Mouse (Mus musculus) MEL (cell line): ENCODE results near the gene Fermt2. TPM values are rescaled to one million over a fixed set of nuclear protein-coding genes. Genes with fewer than 3 reads are reported as not detected.

Source experiments
- DNase-seq: peaks from one replicate; pipeline ENCODE4 v3.0.0; 2011; ENCODE audit warnings: low read depth, low spot score
- H3K27ac ChIP-seq: 2 replicates; pipeline ENCODE4 v1.5.1; 2012; ENCODE audit warnings: low read depth, mild to moderate bottlenecking, control low read depth, low read length, moderate library complexity; ENCODE audit not compliant: control insufficient read depth
- H3K27me3 ChIP-seq, 2 experiments: fragments of 150-350 bp in 1 of 2; sonication (generic) in 1 of 2; 2 replicates each; pipeline ENCODE4 v1.6.1; 2012; ENCODE audit warnings: low read length in 2 of 2, mild to moderate bottlenecking in 2 of 2, improper control_type of control experiment in 1 of 2, moderate library complexity in 1 of 2; ENCODE audit not compliant: insufficient read depth in 2 of 2, control insufficient read depth in 1 of 2
- H3K36me3 ChIP-seq, 2 experiments: 2 replicates each; pipeline ENCODE4 v1.6.1; 2012 to 2014; ENCODE audit warnings: low read length in 2 of 2, improper control_type of control experiment in 1 of 2, inconsistent platforms in 1 of 2, mild to moderate bottlenecking in 1 of 2; ENCODE audit not compliant: insufficient read depth in 2 of 2, control insufficient read depth in 1 of 2
- H3K4me1 ChIP-seq, 2 experiments: fragments of 150-350 bp in 1 of 2; sonication (generic) in 1 of 2; 2 replicates each; pipeline ENCODE4 v1.6.1; 2012; ENCODE audit warnings: low read length in 2 of 2, improper control_type of control experiment in 1 of 2, mild to moderate bottlenecking in 1 of 2; ENCODE audit not compliant: insufficient read depth in 2 of 2, control insufficient read depth in 1 of 2
- H3K4me3 ChIP-seq, 2 experiments: fragments of 150-350 bp in 1 of 2; sonication (generic) in 1 of 2; 2 replicates each; pipeline ENCODE4 v1.5.1; 2012; ENCODE audit warnings: low read depth in 2 of 2, low read length in 2 of 2, mild to moderate bottlenecking in 2 of 2, moderate library complexity in 2 of 2, control low read depth in 1 of 2, improper control_type of control experiment in 1 of 2; ENCODE audit not compliant: control insufficient read depth in 1 of 2, insufficient read depth in 1 of 2
- H3K79me2 ChIP-seq: 2 replicates; pipeline ENCODE4 v1.6.1; 2012; ENCODE audit warnings: mild to moderate bottlenecking, low read length, moderate library complexity; ENCODE audit not compliant: control insufficient read depth, poor library complexity, insufficient read depth
- H3K9ac ChIP-seq: 2 replicates; pipeline ENCODE4 v1.6.1; 2012; ENCODE audit warnings: low read depth, mild to moderate bottlenecking, control low read depth, low read length, moderate library complexity; ENCODE audit not compliant: control insufficient read depth, poor library complexity, severe bottlenecking
- H3K9me3 ChIP-seq: fragments of 150-350 bp; sonication (generic); replicated peaks from 2 replicates; pipeline ENCODE4 v1.6.1; 2012; ENCODE audit warnings: mild to moderate bottlenecking, low read length, improper control_type of control experiment, moderate library complexity; ENCODE audit not compliant: insufficient read depth
- BHLHE40 ChIP-seq: IDR thresholded peaks from 2 replicates; pipeline ENCODE4 v1.6.1; 2012; ENCODE audit warnings: low read depth, mild to moderate bottlenecking, inconsistent platforms, low read length, improper control_type of control experiment, borderline replicate concordance
- ELF1 ChIP-seq: IDR thresholded peaks from 2 replicates; pipeline ENCODE4 v1.6.1; 2014; ENCODE audit warnings: low read depth, mild to moderate bottlenecking, inconsistent platforms, low read length, improper control_type of control experiment, moderate library complexity
- EP300 ChIP-seq, 2 experiments: IDR thresholded peaks; 2 replicates each; pipeline ENCODE4 v1.6.1; 2011; ENCODE audit warnings: improper control_type of control experiment in 2 of 2, low read length in 2 of 2, low read depth in 1 of 2, mild to moderate bottlenecking in 1 of 2
- ETS1 ChIP-seq: IDR thresholded peaks from 2 replicates; pipeline ENCODE4 v1.6.1; 2012; ENCODE audit warnings: low read depth, mild to moderate bottlenecking, inconsistent platforms, low read length, improper control_type of control experiment, moderate library complexity
- GABPA ChIP-seq: IDR thresholded peaks from 2 replicates; pipeline ENCODE4 v1.6.1; 2012; ENCODE audit warnings: low read depth, mild to moderate bottlenecking, inconsistent platforms, low read length, improper control_type of control experiment, moderate library complexity
- GATA1 ChIP-seq: IDR thresholded peaks from 2 replicates; pipeline ENCODE4 v1.6.1; 2011; ENCODE audit warnings: low read depth, low read length, improper control_type of control experiment
- KAT2A ChIP-seq: conservative IDR thresholded peaks from 2 replicates; pipeline ENCODE4 v1.6.1; 2012; ENCODE audit warnings: low read depth, low read length, improper control_type of control experiment, inconsistent platforms
- MAX ChIP-seq: IDR thresholded peaks from 2 replicates; pipeline ENCODE4 v1.6.1; 2011; ENCODE audit warnings: low read length, improper control_type of control experiment
- MAZ ChIP-seq: IDR thresholded peaks from 2 replicates; pipeline ENCODE4 v1.6.1; 2012; ENCODE audit warnings: low read depth, mild to moderate bottlenecking, inconsistent platforms, low read length, improper control_type of control experiment
- MYC ChIP-seq: IDR thresholded peaks from 2 replicates; pipeline ENCODE4 v1.6.1; 2011; ENCODE audit warnings: low read depth, mild to moderate bottlenecking, low read length, improper control_type of control experiment, moderate library complexity
- POLR2A ChIP-seq, 2 experiments: IDR thresholded peaks; 2 replicates each; pipeline ENCODE4 v1.6.1; 2011 to 2012; ENCODE audit warnings: low read length in 2 of 2, mild to moderate bottlenecking in 2 of 2, control low read depth in 1 of 2, improper control_type of control experiment in 1 of 2, low read depth in 1 of 2, moderate library complexity in 1 of 2; ENCODE audit not compliant: control insufficient read depth in 1 of 2, insufficient read depth in 1 of 2, poor library complexity in 1 of 2
- TCF12 ChIP-seq: IDR thresholded peaks from 2 replicates; pipeline ENCODE4 v1.6.1; 2014; ENCODE audit warnings: low read depth, mild to moderate bottlenecking, inconsistent platforms, low read length, improper control_type of control experiment, moderate library complexity
- ZKSCAN1 ChIP-seq: IDR thresholded peaks from 2 replicates; pipeline ENCODE4 v1.6.1; 2012; ENCODE audit warnings: low read depth, mild to moderate bottlenecking, inconsistent platforms, low read length, improper control_type of control experiment, moderate library complexity
- polyA plus RNA-seq, 2 experiments: library from polyadenylated mRNA; stranded (reverse) in 1 of 2; unstranded in 1 of 2; fragments of >175 nt in 1 of 2; fragments of >200 nt in 1 of 2; gene quantifications; 2 replicates each; pipeline versions ENCODE4 v1.2.1 to v1.2.4; 2012; ENCODE audit warnings: low replicate concordance in 2 of 2, low read depth in 1 of 2; ENCODE audit not compliant: insufficient read length in 2 of 2, insufficient read depth in 1 of 2, missing spikeins in 1 of 2
- total RNA-seq: library from RNA; depleted of rRNA; stranded (reverse); fragments of 300-350 nt; gene quantifications from 2 replicates; pipeline ENCODE4 v1.2.3, GENCODE M21; 2012

Gene Fermt2
- total and polyA plus RNA-seq, 3 experiments, result not detected

DNA sequence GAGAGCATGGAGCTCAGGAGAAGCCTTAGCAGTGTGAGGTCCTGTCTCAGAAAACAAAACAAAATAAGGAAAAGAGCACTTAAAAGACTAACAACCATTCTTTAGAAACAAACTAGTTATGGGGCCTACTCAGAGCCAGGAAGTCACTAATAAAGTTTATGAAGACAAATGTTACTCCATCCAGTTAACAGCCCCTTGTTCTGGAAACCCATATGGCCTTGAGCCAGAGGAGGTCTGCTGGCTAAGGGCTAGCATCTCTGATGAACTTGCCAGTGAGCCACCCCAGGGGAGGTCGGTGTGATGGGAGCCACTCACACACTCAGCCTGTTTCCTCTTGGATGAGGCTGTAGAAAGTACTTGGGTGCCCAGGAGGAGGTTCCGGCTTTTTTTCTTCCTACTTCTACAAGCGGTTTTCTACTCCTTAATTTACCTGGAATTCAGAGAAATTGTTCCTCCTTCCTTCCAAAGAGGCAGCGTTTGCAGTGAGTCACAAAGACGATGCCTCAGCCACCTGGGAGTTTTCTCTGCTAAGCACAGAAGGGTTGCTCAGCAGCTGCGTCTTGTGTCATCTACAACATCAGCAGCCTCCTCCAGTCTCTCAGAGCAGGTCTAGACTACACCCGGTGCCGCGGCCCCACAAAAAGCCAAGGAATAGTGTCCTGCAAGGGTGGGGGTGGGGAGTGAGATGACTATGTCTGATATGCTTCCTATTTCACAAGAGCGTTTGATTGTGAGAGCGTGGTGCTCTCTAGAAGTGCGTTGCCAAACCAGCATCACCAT, 86.9 kb downstream of the Fermt2 start:
- TF ChIP-seq MAZ, result no peak
- no peak for TF ChIP-seq MAX
- no peak for TF ChIP-seq ETS1
- TF ChIP-seq KAT2A, result no peak
- no peak for TF ChIP-seq EP300 (IDR thresholded peaks at IDR 0.05; ENCODE audit: low read depth in 1 of 2, low read length in 2 of 2)
- TF ChIP-seq ELF1, result no peak
- TF ChIP-seq TCF12, result no peak
- Histone ChIP-seq H3K9ac (no peak overlapping the region), H3K9me3 (no peaks in the 10 kb centered on the region)

DNA sequence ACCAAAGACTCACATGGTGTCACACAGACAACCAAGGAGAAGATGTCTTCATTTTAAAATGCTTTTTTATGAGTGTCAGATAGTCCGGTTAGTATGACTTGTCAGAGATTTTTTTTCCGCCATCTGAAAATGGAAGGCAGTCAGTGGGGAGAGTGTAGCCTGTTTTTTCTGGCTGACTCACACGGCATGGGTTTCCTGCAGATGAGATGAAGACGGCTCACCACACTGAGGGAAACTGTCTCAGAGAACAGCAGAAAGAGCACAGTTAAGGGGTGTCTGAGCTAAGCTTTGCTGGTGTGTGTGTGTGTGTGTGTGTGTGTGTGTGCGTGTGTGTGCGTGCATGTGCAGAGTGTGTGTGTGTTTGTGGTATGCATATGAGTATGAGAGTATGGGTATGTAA, 88.6 kb downstream of the Fermt2 start:
- Histone ChIP-seq H3K4me3 (no peak overlapping the region), H3K27me3 (no peaks in the 10 kb centered on the region), H3K79me2 (no peaks in the 10 kb centered on the region), H3K36me3 (no peaks in the 10 kb centered on the region), H3K9ac (no peak overlapping the region), H3K4me1 (no peaks in the 10 kb centered on the region), H3K27ac (no peak overlapping the region), H3K9me3 (no peaks in the 10 kb centered on the region)
- DNase-seq, result no peak
- no peak for TF ChIP-seq POLR2A (IDR thresholded peaks at IDR 0.05; ENCODE audit: control insufficient read depth in 1 of 2, insufficient read depth in 1 of 2, low read depth in 1 of 2, low read length in 2 of 2, poor library complexity in 1 of 2)
- no peak for TF ChIP-seq ZKSCAN1
- no peak for TF ChIP-seq MYC
- TF ChIP-seq MAZ, result no peak
- no peak for TF ChIP-seq GABPA
- no peak for TF ChIP-seq BHLHE40

More for the DNA sequence above, 86.9 kb downstream of the Fermt2 start:
- H3K36me3 ChIP-seq, result no peaks in the 10 kb centered on the region
- no peaks in the 10 kb centered on the region for H3K79me2 ChIP-seq
- H3K27me3 ChIP-seq, result no peaks in the 10 kb centered on the region; a peak in 1 of 4 replicates
- DNase-seq, result no peak
- H3K4me1 ChIP-seq, result no peaks in the 10 kb centered on the region
- H3K27ac ChIP-seq, result no peak overlapping the region
- H3K4me3 ChIP-seq, result no peak overlapping the region

DNA sequence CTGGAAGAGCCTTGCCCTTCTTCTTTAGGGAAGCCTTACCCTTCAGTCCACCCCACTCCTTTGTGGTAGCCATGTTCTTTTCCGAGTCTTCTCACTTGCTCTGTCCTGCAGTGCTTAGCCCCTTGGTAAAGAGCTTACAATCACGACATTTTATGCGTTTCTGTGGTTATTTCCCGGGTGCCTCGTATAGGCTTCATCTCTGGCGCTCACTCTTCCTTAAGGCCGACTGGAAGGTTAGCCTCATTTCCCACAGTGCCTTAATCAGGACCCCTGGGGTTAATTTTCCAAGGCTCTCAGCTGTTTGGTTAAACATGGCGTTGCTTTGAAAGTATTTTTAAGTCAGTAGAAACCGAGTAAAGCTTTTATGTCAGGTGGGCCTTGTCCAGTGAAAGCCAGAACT, 90.5 kb downstream of the Fermt2 start:
- TF ChIP-seq GATA1, result no peak
- no peaks in the 10 kb centered on the region for H3K79me2 ChIP-seq
- no peak overlapping the region for H3K4me3 ChIP-seq
- H3K4me1 ChIP-seq, result no peaks in the 10 kb centered on the region
- H3K36me3 ChIP-seq, result no peaks in the 10 kb centered on the region
- no peak for DNase-seq
- no peak overlapping the region for H3K9ac ChIP-seq
- no peaks in the 10 kb centered on the region for H3K9me3 ChIP-seq
- H3K27ac ChIP-seq, result no peak overlapping the region
- H3K27me3 ChIP-seq, result no peaks in the 10 kb centered on the region
